Mouse (Mus musculus): ENCODE measurements around the gene Pgp.

DNA sequence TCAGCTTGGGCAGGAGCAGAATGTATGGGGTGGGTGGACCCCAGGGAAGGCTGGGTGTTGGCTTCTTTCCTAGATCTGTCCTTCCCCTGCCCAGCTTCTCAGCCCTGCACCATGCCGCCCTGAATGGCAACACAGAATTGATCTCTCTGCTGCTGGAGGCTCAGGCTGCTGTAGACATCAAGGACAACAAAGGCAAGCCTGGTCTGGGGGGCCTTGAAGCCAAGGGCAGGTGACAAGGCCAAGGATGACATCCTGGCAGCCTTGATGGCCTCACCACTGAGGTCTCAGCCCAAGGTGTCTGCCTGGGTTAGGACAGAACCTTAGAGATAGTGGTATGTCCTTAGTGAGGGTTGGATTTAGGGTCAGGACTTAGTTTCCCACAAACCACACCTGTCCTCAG is 25.8 kb downstream of the Pgp start:
- TF ChIP-seq CTCF (IDR thresholded peaks at IDR 0.05; ENCODE audit: low read depth, low read length) = no peak
- no peak for TF ChIP-seq GATA1 (IDR thresholded peaks at IDR 0.05; ENCODE audit: borderline replicate concordance, low read length)
- no peak for TF ChIP-seq TAL1 (conservative IDR thresholded peaks at IDR 0.05; ENCODE audit: low read depth, low read length)
- TF ChIP-seq POLR2AphosphoS5 (IDR thresholded peaks at IDR 0.05; ENCODE audit: insufficient replicate concordance, low read depth, low read length) = no peak
- TF ChIP-seq GATA2 (IDR thresholded peaks at IDR 0.05; ENCODE audit: borderline replicate concordance, low read depth, low read length) = no peak
